Mouse (Mus musculus) stomach, embryonic 16.5 days (tissue): ENCODE data around the gene Mef2d. TPM values are rescaled to one million over a fixed set of nuclear protein-coding genes. Genes with fewer than 3 reads are reported as not detected.

Experiments
- ATAC-seq: fragments of 200-750 bp; cut with Nextera tagmentation; 2 replicates; pipeline ENCODE4 v1.8.0; 2017; ENCODE audit warnings: moderate number of reproducible peaks, moderate TSS enrichment; ENCODE audit not compliant: insufficient read depth, low FRiP score
- H3K27ac ChIP-seq: fragments of 300-500 bp; sonication (generic); 2 replicates; pipeline ENCODE4 v1.5.1; 2014; ENCODE audit warnings: low read length
- H3K27me3 ChIP-seq: fragments of 300-500 bp; sonication (generic); 2 replicates; pipeline ENCODE4 v1.6.1; 2014; ENCODE audit warnings: low read length, control low read depth, mixed read lengths; ENCODE audit not compliant: control insufficient read depth, insufficient read depth
- H3K36me3 ChIP-seq: fragments of 300-500 bp; sonication (generic); 2 replicates; pipeline ENCODE4 v1.6.1; 2014; ENCODE audit warnings: low read length; ENCODE audit not compliant: control insufficient read depth, insufficient read depth
- H3K4me1 ChIP-seq: fragments of 300-500 bp; sonication (generic); 2 replicates; pipeline ENCODE4 v1.6.1; 2014; ENCODE audit warnings: low read length, control low read depth, mixed read lengths; ENCODE audit not compliant: control insufficient read depth, insufficient read depth
- H3K4me2 ChIP-seq: fragments of 300-500 bp; sonication (generic); 2 replicates; pipeline ENCODE4 v1.6.1; 2014; ENCODE audit warnings: low read depth, low read length, mixed read lengths
- H3K4me3 ChIP-seq: fragments of 300-500 bp; sonication (generic); replicated peaks from 2 replicates; pipeline ENCODE4 v1.5.1; 2014; ENCODE audit warnings: mild to moderate bottlenecking, low read length
- H3K9ac ChIP-seq: fragments of 300-500 bp; sonication (generic); 2 replicates; pipeline ENCODE4 v1.6.1; 2014; ENCODE audit warnings: low read length
- H3K9me3 ChIP-seq: fragments of 300-500 bp; sonication (generic); replicated peaks from 2 replicates; pipeline ENCODE4 v1.6.1; 2016; ENCODE audit warnings: low read length, control low read depth; ENCODE audit not compliant: control insufficient read depth
- WGBS: fragments of 180-500 bp; shearing (Covaris S2); extraction: QIAGEN DNeasy Blood & Tissue Kit; methylation state at CpG from one replicate; pipeline ENCODE4 v1.1.7; 2014; 5-methylcytosine and 5-hydroxymethylcytosine counted together
- polyA plus RNA-seq: library from polyadenylated mRNA; unstranded; fragments of >200 nt; fragmentation: Nextera tagmentation; extraction: Ambion mirVana; gene quantifications from 2 replicates; pipeline ENCODE4 v1.2.1, GENCODE M21; 2015

The Mef2d gene
- polyA plus RNA-seq, 1 experiment from 2014 or later, result 18.2 TPM

GRCm38 (mm10) chr3:88205563-88206491, 63.7 kb downstream of the Mef2d start:
- Histone ChIP-seq H3K36me3 (no peaks in the 10 kb centered on the region), H3K27ac (no peak overlapping the region), H3K4me1 (peaks cover 3% of the 10 kb centered on the region; the same call in 1 of the 2 replicates), H3K4me3 (no peak overlapping the region), H3K4me2 (no peak overlapping the region), H3K9me3 (no peaks in the 10 kb centered on the region), H3K9ac (no peak overlapping the region), H3K27me3 (peaks cover 97% of the 10 kb centered on the region)
- WGBS, result 1% methylated on average over 8 of the region's 8 CpGs
- no peak for ATAC-seq

GRCm38 (mm10) chr3:88206500-88206899, 64.3 kb downstream of the Mef2d start:
- WGBS, result 5% methylated on average over 3 of the region's 3 CpGs
- Histone ChIP-seq H3K4me3 (no peak overlapping the region), H3K9me3 (no peaks in the 10 kb centered on the region), H3K36me3 (no peaks in the 10 kb centered on the region), H3K27ac (no peak overlapping the region), H3K4me2 (no peak overlapping the region), H3K27me3 (peaks cover 96% of the 10 kb centered on the region), H3K4me1 (no peaks in the 10 kb centered on the region), H3K9ac (no peak overlapping the region)
- no peak for ATAC-seq

- Histone ChIP-seq H3K4me2 (no peak overlapping the region), H3K9ac (no peak overlapping the region), H3K36me3 (no peaks in the 10 kb centered on the region), H3K9me3 (no peaks in the 10 kb centered on the region), H3K4me1 (no peaks in the 10 kb centered on the region), H3K4me3 (no peak overlapping the region), H3K27me3 (peaks cover 96% of the 10 kb centered on the region), H3K27ac (no peak overlapping the region)
- ATAC-seq, result no peak
- 3% methylated on average over 14 of the region's 14 CpGs for WGBS
Observed at GRCm38 (mm10) chr3:88206901-88207371, 64.8 kb downstream of the Mef2d start.

- H3K36me3 ChIP-seq, result no peaks in the 10 kb centered on the region
- WGBS, result 4% methylated on average over 14 of the region's 15 CpGs
- no peak overlapping the region for H3K27ac ChIP-seq
- no peaks in the 10 kb centered on the region for H3K4me1 ChIP-seq
- no peak for ATAC-seq
- no peak overlapping the region for H3K4me3 ChIP-seq
- no peak overlapping the region for H3K4me2 ChIP-seq
- H3K27me3 ChIP-seq, result peaks cover 96% of the 10 kb centered on the region
- no peaks in the 10 kb centered on the region for H3K9me3 ChIP-seq
- H3K9ac ChIP-seq, result no peak overlapping the region
Observed at GRCm38 (mm10) chr3:88207451-88208100, 65.4 kb downstream of the Mef2d start.

- Histone ChIP-seq H3K9ac (no peak overlapping the region), H3K4me3 (no peak overlapping the region), H3K9me3 (no peaks in the 10 kb centered on the region), H3K4me2 (no peak overlapping the region), H3K4me1 (no peaks in the 10 kb centered on the region), H3K27me3 (peaks cover 95% of the 10 kb centered on the region), H3K36me3 (no peaks in the 10 kb centered on the region), H3K27ac (no peak overlapping the region)
- 6% methylated on average over 3 of the region's 3 CpGs for WGBS
- ATAC-seq, result no peak
Observed at GRCm38 (mm10) chr3:88208226-88208720, 66.1 kb downstream of the Mef2d start.

- Histone ChIP-seq H3K9me3 (no peaks in the 10 kb centered on the region), H3K36me3 (no peaks in the 10 kb centered on the region), H3K27ac (no peak overlapping the region), H3K27me3 (peaks cover 95% of the 10 kb centered on the region), H3K9ac (no peak overlapping the region), H3K4me1 (no peaks in the 10 kb centered on the region), H3K4me3 (no peak overlapping the region), H3K4me2 (no peak overlapping the region)
- ATAC-seq, result no peak
- WGBS, result 4% methylated on average over 6 of the region's 6 CpGs
Observed at GRCm38 (mm10) chr3:88209306-88209705, 67.1 kb downstream of the Mef2d start.

GRCm38 (mm10) chr3:88210121-88210520, 67.9 kb downstream of the Mef2d start:
- Histone ChIP-seq H3K27ac (no peak overlapping the region), H3K9ac (no peak overlapping the region), H3K27me3 (peaks cover 95% of the 10 kb centered on the region), H3K9me3 (no peaks in the 10 kb centered on the region), H3K36me3 (no peaks in the 10 kb centered on the region), H3K4me3 (no peak overlapping the region), H3K4me1 (peaks cover 4% of the 10 kb centered on the region), H3K4me2 (no peak overlapping the region)
- ATAC-seq, result no peak
- WGBS, result 38% methylated on average over 2 of the region's 2 CpGs

GRCm38 (mm10) chr3:88210918-88211317, 68.7 kb downstream of the Mef2d start:
- no peak overlapping the region for H3K27ac ChIP-seq
- no peaks in the 10 kb centered on the region for H3K9me3 ChIP-seq
- WGBS, result 11% methylated on average over 2 of the region's 2 CpGs
- peaks cover 95% of the 10 kb centered on the region for H3K27me3 ChIP-seq
- H3K36me3 ChIP-seq, result no peaks in the 10 kb centered on the region
- no peak for ATAC-seq
- H3K4me1 ChIP-seq, result peaks cover 12% of the 10 kb centered on the region
- no peak overlapping the region for H3K4me2 ChIP-seq
- no peak overlapping the region for H3K4me3 ChIP-seq
- H3K9ac ChIP-seq, result no peak overlapping the region

- Histone ChIP-seq H3K4me3 (no peak overlapping the region), H3K4me1 (peaks cover 13% of the 10 kb centered on the region), H3K9ac (no peak overlapping the region), H3K4me2 (no peak overlapping the region), H3K27me3 (peaks cover 95% of the 10 kb centered on the region), H3K9me3 (no peaks in the 10 kb centered on the region), H3K36me3 (no peaks in the 10 kb centered on the region), H3K27ac (no peak overlapping the region)
- ATAC-seq, result no peak
- 22% methylated on average over 1 of the region's 1 CpGs for WGBS
Observed at GRCm38 (mm10) chr3:88212356-88212755, 70.2 kb downstream of the Mef2d start.
